Mouse (Mus musculus): ENCODE data around the gene Klhl22.

Gene Klhl22

GRCm38 (mm10) chr16:17802839-17803674 is 43.6 kb downstream of the Klhl22 start:
- peak; percentile 57 for DNase-seq

DNA sequence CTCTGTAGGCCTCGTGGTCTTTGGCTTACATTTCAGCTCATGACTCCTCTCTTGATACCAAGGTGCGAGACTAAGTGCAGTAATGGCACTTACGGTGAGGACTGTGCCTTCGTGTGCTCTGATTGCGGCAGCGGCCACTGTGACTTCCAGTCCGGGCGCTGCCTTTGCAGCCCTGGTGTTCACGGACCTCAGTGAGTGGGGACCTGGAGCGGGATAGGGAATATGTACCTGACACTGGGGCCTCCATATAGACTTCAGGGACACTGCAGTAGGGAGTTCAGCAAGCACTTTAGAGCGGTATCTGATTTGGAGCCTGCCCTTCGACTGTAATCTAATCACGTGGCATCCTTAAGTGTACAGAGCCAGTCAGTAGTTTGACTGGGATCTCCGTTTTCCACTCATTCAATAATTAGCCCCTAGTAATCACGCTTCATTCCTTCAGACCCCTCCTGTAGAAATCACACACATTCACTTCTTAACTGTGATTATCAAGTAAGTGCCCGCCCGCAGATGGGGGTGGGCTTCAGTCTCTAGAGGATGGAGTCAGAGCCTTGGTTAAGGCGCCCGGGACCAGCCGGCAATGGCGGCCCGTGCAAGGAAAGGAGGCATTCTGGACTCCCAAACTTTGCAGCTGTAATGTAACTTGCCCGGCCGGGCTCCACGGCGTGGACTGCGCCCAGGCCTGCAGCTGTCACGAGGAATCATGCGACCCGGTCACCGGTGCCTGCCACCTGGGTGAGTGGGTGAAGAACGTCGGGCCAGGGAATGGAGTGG is 44.4 kb downstream of the Klhl22 start:
- no peak for DNase-seq

DNA sequence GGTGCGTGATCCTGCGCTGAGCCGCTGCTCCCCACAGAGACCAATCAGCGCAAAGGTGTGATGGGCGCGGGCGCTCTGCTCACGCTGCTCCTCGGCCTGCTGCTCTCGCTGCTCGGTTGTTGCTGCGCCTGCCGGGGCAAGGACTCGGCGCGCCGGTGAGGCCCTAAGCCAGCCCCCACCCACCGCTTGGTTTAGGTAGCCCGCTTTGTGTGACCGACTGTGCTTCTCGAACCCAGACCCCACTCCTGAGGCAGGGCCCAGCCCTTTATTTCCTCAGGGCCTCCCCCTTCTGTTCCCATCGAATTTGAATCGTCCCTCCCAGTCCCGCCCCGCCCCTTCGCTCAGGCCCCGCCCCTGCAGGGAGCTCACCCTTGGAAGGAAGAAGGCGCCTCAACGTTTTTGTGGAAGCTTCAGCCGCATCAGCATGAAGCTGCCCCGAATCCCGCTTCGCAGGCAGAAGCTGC is 45.1 kb downstream of the Klhl22 start:
- DNase-seq: peak; percentile 51

GRCm38 (mm10) chr16:17804982-17805381 is 45.6 kb downstream of the Klhl22 start:
- DNase-seq: no peak

GRCm38 (mm10) chr16:17806581-17807191 is 47.3 kb downstream of the Klhl22 start:
- no peak for DNase-seq

DNA sequence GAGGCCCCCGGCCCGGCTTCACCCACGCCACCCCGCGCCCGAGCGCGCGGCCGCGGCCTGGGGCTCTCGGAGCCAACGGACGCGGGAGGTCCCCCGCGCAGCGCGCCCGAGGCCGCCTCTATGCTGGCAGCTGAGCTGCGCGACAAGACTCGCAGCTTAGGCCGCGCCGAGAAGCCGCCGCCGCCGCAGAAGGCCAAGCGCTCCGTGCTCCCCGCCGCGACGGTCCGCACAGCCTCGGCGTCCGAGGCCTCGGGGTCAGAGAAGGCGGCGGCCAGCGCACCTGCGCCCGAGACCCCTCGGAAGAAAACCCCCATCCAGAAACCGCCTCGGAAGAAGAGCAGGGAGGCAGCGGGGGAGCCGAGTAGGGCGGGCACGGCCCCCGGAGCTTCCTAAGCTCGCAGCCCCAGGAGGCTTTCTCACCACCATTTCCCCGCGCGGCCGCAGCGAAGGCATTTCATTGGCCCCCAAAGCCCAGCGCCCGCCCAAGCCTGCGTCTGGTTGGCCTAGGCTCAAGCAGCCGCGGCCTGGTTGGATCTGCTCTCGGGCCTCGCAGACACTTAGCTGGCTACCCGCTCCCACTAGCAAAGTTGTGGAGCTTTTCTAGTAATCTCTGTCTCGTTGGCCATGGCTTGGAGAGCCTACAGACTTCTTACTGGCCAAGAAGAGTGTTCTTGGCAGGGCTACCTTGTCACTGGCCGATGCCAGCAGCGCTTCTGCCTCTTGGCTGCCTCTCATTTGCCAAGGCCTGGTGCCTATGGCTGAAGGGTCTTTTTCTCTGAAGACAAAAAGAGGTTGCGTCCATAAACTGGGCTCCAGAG is 48.0 kb downstream of the Klhl22 start:
- DNase-seq: peak; percentile 86

DNA sequence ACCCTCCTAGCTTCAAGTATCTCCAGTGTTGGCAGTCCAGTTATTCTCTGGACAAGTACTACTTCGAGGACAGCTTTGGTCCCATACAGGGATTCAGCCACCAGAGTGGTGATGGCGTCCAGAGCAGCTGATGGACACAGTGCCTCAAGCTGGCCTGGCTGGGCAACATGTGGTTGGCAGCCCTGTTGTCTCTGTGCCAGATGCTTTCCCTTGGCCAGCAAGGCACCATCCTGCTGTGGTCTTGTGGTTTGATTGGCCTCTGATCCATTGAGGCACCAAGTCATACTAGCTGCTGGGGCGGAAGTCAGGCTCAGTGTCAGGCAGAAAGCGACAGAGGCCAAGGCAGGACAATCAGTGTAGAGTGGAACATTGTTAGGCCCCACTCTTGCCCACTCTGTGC is 49.7 kb downstream of the Klhl22 start:
- no peak for DNase-seq

- no peak for DNase-seq
Observed at GRCm38 (mm10) chr16:17809711-17810110, 50.3 kb downstream of the Klhl22 start.

DNA sequence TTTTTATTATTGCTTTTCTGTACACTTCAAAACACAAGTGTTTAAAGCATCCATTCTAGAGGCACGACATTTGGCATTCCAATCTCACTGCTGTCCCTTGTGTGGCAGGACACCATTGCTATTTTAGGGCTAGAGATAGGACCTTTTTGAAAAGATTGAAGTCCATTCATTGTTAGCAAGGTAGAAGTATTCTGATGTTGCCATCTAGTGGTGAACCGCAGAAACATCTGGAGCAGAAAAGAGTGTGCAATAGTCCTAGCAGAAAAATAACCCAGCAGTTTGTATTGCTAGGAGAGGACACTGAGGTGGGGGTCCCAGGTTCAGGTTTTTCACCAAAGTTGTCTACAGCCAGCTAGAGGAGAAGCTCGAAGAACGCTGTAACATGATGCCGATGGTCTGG is 52.7 kb downstream of the Klhl22 start:
- peak; percentile 48 for DNase-seq

DNA sequence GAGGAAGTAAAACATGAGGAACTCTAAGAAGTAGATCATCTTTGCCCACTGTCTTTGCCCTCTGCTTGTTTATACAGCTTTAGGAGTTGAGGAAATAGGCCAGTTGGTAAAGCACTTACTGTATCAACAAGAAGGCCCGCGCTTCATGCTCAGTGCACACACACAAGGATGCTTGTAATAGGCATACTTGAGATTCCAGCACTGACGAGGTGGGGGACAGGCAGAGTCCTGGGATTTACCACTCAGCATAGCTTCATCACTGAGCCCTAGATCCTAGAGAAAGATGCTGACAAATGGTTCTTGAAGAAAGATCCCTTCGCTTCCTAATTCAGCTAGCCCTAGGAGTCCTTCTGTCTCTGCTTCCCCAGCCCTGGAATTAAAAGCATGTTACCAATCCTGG is 53.8 kb downstream of the Klhl22 start:
- no peak for DNase-seq

GRCm38 (mm10) chr16:17815411-17816402 is 56.3 kb downstream of the Klhl22 start:
- peak; percentile 81 for DNase-seq

DNA sequence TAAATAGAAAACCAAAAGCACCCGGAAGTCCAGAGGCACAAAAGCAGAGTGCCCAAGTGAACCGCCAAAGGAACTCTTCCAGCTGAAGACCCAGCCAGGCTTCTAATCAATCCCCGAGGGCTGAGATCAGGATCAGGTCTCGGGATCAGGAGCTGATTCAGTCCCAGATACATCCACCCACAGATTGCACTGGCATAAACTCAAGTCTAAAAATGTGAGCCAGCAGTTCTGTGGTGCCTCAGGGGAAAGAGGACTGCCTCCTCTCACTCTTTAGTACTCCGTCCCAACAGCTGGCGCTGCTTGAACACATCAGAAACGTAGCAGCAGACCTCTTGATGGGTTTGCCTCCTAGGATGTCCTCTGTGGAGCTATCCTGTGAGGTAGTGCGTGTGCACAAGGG is 57.1 kb downstream of the Klhl22 start:
- DNase-seq: no peak

DNA sequence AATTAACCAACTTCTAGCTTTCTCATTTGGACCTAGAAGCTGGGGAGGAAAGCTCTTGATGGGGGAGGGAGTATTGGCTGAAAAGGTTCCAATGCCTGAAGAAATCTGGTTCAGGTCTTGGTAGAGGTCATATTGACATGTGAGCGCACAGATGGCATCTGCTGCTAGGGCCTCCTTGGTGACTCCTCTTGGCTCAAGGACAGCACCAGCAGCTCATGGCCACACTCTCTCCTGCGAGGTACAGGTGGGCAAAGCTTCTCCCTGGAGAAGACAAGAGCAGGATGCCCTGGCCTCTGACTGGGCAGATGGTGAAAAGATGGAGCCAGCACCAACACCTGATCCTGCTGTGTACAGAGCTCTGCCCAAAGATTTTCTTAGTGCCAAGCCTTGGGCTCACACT is 67.1 kb downstream of the Klhl22 start:
- no peak for DNase-seq

GRCm38 (mm10) chr16:17828229-17828628 is 68.8 kb downstream of the Klhl22 start:
- DNase-seq: no peak

- DNase-seq: peak; percentile 78
Observed at GRCm38 (mm10) chr16:17828867-17829266, 69.4 kb downstream of the Klhl22 start.

DNA sequence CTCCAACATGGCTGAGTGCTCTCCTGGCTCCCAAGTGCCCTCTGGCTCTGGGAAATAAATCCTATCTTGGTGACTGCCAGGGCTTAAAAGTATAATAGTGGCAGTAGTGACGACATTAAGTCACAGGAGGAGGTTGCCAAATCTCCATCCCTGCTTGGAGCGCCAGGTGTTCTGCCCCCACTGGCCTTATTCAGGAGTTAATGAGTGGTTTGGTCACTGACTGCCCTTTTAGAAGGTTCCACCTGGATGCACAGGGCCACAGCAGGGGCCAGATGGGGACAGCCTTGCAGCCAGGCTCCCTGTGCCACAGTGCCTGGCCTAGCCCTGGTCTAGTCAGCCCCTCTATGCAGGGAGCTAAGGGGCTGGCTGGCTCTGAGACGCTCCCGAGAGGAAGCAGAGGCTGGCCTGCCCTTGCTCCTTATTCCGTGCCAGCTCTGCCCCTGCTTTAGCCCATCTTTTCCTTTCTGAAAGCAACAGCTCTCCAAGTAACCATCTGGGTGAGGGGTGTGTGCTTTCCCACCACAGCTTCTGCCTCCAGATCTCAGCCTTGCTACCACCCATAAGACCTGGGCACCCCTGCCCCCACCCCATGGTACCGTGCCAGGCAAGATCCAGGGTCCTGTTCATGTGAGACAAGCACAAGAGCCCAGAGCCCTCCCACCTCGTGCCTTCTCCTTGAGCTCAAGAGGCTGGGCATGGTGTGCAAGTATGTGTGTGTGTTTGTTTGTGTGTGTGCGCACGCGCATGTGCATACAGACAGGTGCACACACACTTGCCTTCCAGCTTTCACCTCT is 71.2 kb downstream of the Klhl22 start:
- peak; percentile 47 for DNase-seq

DNA sequence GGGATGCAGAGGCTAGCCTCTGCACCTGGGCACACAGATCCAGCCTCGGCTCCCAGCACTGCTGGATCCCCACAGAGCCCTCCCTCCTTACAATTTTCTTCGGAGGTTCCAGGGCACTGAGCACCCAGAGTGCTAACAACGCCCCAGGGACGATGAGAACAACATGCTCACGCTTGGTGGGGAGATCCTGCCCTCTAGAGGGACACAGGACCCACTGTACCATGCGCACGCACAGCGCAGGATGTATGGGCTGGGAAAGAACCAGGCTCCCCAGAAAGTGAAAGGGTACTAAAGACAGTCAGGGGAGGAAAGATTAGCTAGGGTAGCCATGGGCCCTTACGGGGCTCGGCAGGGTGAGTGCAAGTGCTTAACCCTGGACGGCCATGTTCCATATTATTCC is 72.4 kb downstream of the Klhl22 start:
- DNase-seq: no peak

DNA sequence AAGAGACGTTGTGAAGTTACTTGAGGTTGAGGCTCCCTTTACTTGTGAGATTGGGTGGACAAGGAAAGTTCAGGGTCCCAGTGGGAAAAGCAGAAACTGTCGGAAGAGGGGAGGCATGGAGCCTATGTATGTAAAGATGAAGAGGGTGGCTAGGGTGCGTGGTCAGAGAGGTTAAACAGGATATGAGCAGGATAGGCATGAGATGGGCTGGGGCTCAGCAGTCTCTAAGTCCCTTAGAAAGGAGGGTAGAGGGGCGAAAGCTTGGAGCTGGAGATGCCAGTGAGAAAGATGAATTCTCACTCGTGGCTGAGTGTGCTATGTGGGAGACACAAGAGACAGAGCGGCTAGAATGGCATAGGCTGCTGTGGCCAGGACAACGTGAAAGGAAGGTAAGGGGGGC is 73.4 kb downstream of the Klhl22 start, which contains the start of gene B830017H08Rik:
TSS of gene B830017H08Rik (plus strand) at position 301 of the 400 bp plus-strand sequence.
- no peak for DNase-seq

- DNase-seq: no peak
Observed at GRCm38 (mm10) chr16:17833321-17833680, 73.9 kb downstream of the Klhl22 start.

- peak; percentile 35 for DNase-seq
Observed at GRCm38 (mm10) chr16:17833681-17834399, 74.4 kb downstream of the Klhl22 start.

Measured in kidney, adult 18-20 months (tissue).